Mouse (Mus musculus) CH12.LX (cell line): ENCODE data around the gene 1700122O11Rik.

Experiments used
- CHD1 ChIP-seq: IDR thresholded peaks from 2 replicates; pipeline ENCODE4 v1.6.1; 2012; ENCODE audit warnings: low read depth, low read length, improper control_type of control experiment, inconsistent platforms
- CTCF ChIP-seq, 2 experiments: IDR thresholded peaks in 1 of 2; conservative IDR thresholded peaks in 1 of 2; 2 replicates each; pipeline ENCODE4 v1.5.1; 2011 to 2012; ENCODE audit warnings: low read depth in 2 of 2, low read length in 2 of 2, improper control_type of control experiment in 1 of 2, inconsistent platforms in 1 of 2, mild to moderate bottlenecking in 1 of 2, moderate library complexity in 1 of 2
- E2F4 ChIP-seq: IDR thresholded peaks from 2 replicates; pipeline ENCODE4 v1.6.1; 2011; ENCODE audit warnings: low read depth, low read length, improper control_type of control experiment; ENCODE audit not compliant: insufficient replicate concordance
- MEF2A ChIP-seq: IDR thresholded peaks from 2 replicates; pipeline ENCODE4 v1.6.1; 2014; ENCODE audit warnings: low read depth, mild to moderate bottlenecking, inconsistent platforms, low read length, improper control_type of control experiment, borderline replicate concordance
- MYC ChIP-seq: IDR thresholded peaks from 2 replicates; pipeline ENCODE4 v1.6.1; 2011; ENCODE audit warnings: low read depth, mild to moderate bottlenecking, improper control_type of control experiment, low read length
- NELFE ChIP-seq: IDR thresholded peaks from 2 replicates; pipeline ENCODE4 v1.6.1; 2011; ENCODE audit warnings: low read depth, low read length, improper control_type of control experiment
- POLR2A ChIP-seq: IDR thresholded peaks from 2 replicates; pipeline ENCODE4 v1.6.1; 2011; ENCODE audit warnings: low read depth, mild to moderate bottlenecking, improper control_type of control experiment, low read length
- POLR2AphosphoS2 ChIP-seq: IDR thresholded peaks from 2 replicates; pipeline ENCODE4 v1.6.1; 2011; ENCODE audit warnings: low read depth, low read length, improper control_type of control experiment
- ZNF384 ChIP-seq: IDR thresholded peaks from 2 replicates; pipeline ENCODE4 v1.6.1; 2012; ENCODE audit warnings: low read depth, low read length, improper control_type of control experiment, inconsistent platforms

GRCm38 (mm10) chr17:48053646-48054045, 15.6 kb upstream of the 1700122O11Rik start:
- no peak for TF ChIP-seq MEF2A
- 0 out of 4 replicates have a peak, but pooled peaks of 1 of the 2 experiments have one; percentile 3 for TF ChIP-seq CTCF (conservative IDR thresholded peaks at IDR 0.05 in 1 of 2, IDR thresholded peaks at IDR 0.05 in 1 of 2; ENCODE audit: low read depth in 2 of 2, low read length in 2 of 2)
- no peak for TF ChIP-seq CHD1
- TF ChIP-seq POLR2AphosphoS2: no peak
- TF ChIP-seq MYC: no peak
- no peak for TF ChIP-seq ZNF384
- TF ChIP-seq NELFE: no peak
- TF ChIP-seq E2F4: no peak
- no peak for TF ChIP-seq POLR2A
